Mouse (Mus musculus) testis, adult 2 months (tissue): ENCODE measurements around the gene Vmn1r40.

Experiments
- CTCF ChIP-seq: fragments of 200-500 bp; IDR thresholded peaks from 2 replicates; pipeline ENCODE4 v1.5.1; 2012; ENCODE audit warnings: low read depth, mild to moderate bottlenecking, inconsistent platforms, low read length, moderate library complexity; ENCODE audit not compliant: control insufficient read depth, insufficient read depth, insufficient replicate concordance
- POLR2A ChIP-seq: fragments of 200-500 bp; IDR thresholded peaks from 2 replicates; pipeline ENCODE4 v1.6.1; 2012; ENCODE audit warnings: low read depth, mild to moderate bottlenecking, inconsistent platforms, low read length, moderate library complexity; ENCODE audit not compliant: control insufficient read depth

DNA sequence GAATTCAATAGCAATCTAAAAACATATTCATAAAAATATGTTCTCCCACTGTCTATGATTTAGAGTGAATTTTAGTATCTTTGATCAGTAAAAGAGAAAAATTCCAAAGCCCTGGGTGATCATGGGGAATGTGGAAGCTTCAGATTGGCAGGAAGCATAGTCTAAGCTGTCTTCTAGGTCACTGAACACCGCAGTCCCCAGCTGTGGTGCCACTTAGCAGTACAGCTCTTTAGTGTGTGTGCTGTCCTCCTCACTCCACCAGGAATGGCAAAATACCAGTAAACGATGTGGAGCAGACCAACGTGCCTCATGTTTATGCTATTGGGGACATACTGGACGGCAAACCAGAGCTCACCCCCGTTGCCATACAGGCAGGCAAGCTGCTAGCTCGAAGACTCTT is 37.8 kb upstream of the Vmn1r40 start:
- TF ChIP-seq POLR2A, result no peak
- no peak for TF ChIP-seq CTCF
